Mouse (Mus musculus) G1E-ER4 (cell line): Measurements from ENCODE around the gene Tmem237. TPM values are rescaled to one million over a fixed set of nuclear protein-coding genes. Genes with fewer than 3 reads are reported as not detected.

ENCODE experiments used
- GATA1 ChIP-seq: IDR thresholded peaks from one replicate; pipeline ENCODE4 v1.8.0; 2012; ENCODE audit warnings: low read length, inconsistent platforms
- polyA plus RNA-seq: library from polyadenylated mRNA; stranded (reverse); fragments of >175 nt; gene quantifications from 2 replicates; pipeline ENCODE4 v1.2.3, GENCODE M21; 2012

Gene Tmem237
- polyA plus RNA-seq, result 3.6 and 4.4 TPM in 2 replicates

GRCm38 (mm10) chr1:59119720-59120457 lies at the start of gene Tmem237:
Tmem237 (minus strand) TSS chr1:59120408.
- TF ChIP-seq GATA1, result no peak

- no peak for TF ChIP-seq GATA1
These were observed 49.4 kb upstream of the Tmem237 start for GRCm38 (mm10) chr1:59169586-59169985.

GRCm38 (mm10) chr1:59168556-59168955 lies 48.3 kb upstream of the Tmem237 start:
- TF ChIP-seq GATA1, result no peak

DNA sequence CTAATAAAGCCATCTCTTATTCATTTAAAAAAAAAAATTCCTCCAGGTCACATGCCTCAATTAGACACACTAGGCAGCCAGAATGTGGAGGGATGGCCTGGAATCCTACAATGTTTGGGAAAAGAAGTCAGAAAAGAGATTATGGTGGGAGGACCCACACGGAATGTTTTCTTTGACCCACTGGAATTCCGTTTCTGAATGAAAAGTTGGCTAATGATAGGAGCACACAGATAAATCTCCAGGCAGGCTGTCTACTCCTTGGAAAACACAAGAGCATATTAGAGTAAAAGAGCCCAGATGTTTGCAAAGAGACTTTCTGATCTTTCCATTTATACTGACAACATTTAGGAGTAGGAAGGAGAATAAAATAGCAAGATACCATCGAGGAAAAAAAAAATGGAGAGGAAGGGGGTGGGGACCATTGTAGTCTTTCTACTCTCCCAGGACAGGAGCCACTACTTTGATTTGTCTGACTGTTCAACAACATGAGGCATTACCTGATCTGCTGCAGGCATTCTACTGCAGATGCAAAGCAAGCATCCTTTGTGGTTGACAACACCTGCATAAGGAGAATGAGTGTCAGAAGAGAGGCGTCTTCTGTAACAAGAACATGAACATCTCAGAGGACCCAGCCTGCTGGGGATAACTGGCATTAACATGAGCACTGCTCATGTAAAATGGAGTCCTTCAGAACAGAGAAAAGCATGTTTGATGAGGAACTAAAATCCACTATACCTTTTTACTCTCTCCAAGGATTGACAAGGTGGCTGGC lies 47.6 kb upstream of the Tmem237 start:
- TF ChIP-seq GATA1, result no peak

GRCm38 (mm10) chr1:59166232-59166905 lies 46.2 kb upstream of the Tmem237 start:
- TF ChIP-seq GATA1, result no peak

DNA sequence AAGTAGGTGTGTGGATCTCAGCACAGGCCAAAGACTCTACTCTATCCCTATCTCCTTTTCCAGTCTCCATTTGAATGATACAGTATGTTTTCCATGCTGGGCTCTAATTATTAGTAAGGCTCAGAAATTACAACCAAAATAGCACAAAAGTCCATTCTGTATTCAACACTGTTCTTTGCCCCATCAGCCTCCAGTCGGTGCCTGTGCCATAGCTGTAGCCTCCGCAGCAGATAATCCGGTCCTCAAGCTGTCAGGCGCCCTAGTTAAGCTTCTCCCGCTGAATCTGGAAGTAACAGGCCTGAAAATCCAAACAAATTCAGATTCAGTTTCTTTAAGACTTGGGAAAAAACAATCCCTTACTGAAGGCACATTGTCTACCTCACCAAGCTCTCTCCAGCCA lies 43.7 kb upstream of the Tmem237 start:
- no peak for TF ChIP-seq GATA1

DNA sequence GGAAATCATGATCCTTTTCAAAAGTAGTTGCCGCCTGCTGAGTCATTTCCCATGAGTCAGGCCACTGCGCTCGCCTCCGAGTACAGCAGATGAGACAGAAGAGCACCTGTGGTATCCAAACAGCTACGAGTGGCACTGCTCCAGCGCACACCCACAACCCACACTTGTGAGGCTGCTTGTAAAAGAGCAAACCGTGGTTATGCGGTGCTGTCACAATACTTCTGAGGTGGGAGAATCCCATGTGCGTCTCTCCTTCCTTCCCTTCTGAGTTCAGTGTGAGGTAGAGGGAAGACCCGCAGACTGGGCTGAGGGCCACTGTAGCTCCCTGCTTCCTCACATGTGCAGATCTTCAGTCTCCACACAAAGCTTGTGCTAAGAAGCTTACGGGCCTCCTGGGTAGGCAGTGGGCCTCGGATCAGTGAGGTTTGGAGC lies 42.8 kb upstream of the Tmem237 start, which contains the start of gene Mpp4:
TSS of gene Mpp4 (minus strand) at position 360 of the 432 bp plus-strand sequence.
- TF ChIP-seq GATA1, result no peak

GRCm38 (mm10) chr1:59162309-59163024 lies 42.3 kb upstream of the Tmem237 start:
- no peak for TF ChIP-seq GATA1

DNA sequence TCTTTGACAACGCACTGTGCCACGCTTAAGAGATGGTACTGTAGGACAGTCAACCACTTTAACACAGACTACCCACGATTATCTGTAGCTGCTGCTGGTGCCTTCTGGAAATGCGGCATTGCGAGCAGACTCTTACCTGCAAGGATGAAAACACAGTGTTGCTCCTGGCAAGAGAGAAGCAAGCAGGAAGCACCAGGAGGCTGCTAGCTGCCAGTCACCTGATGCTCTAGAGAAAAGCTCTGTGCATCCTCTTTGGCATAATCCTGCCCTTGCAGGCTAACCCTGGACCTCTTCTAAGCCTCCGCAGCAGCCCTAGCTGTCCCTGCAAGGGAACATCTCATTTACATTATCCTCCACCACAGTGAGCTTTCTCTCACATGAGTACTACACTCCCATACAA lies 41.2 kb upstream of the Tmem237 start:
- no peak for TF ChIP-seq GATA1

GRCm38 (mm10) chr1:59160871-59161270 lies 40.7 kb upstream of the Tmem237 start:
- no peak for TF ChIP-seq GATA1

- TF ChIP-seq GATA1, result no peak
These were observed 38.9 kb upstream of the Tmem237 start for GRCm38 (mm10) chr1:59159136-59159535.

DNA sequence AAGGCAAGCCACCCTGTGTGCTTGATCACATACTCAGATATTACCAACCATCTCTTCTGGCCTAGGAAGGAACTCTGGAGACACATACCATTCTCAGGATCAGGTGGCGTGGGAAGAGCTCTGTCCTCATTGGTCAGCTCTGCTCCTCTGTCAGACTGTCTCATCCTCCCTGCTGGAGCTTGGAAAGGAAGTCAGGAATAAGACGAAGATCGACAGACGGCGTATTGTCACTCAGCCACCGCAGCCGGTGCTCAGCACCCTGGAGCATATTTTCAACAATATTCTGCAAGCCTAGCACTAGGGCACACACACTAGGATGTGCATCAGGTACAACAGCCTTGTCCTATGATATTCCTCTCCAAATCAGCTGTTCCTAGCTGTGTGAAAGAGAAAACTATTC lies 38.3 kb upstream of the Tmem237 start:
- no peak for TF ChIP-seq GATA1

GRCm38 (mm10) chr1:59157846-59158245 lies 37.6 kb upstream of the Tmem237 start:
- no peak for TF ChIP-seq GATA1

GRCm38 (mm10) chr1:59152346-59152745 lies 32.1 kb upstream of the Tmem237 start:
- no peak for TF ChIP-seq GATA1

DNA sequence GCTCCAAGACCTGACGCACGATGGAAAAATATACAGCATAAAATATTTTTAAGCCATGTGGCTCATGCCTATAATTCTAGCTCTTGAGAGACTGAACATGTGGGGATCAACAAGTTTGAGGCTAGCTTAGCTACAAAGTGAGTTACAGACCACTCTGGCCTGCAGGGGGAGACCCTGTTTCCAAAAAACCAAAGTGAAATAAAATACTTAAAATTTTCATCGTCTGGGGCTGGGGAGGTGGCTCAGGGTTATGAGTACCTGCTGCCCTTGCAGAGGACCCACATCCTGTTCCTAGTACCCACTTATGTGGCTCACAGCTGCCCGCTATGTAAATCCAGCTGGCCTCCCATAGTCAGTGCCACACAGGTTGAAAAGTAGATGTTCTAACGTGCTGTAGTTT lies 30.3 kb upstream of the Tmem237 start:
- TF ChIP-seq GATA1, result no peak
